Mouse (Mus musculus): ENCODE data around the gene Traf5. TPM values are rescaled to one million over a fixed set of nuclear protein-coding genes. Genes with fewer than 3 reads are reported as not detected.

The Traf5 gene
- polyA plus RNA-seq (2012; rRNA removed): 10.0 and 10.4 TPM in 2 replicates

GRCm38 (mm10) chr1:192091806-192092772 lies at the start of gene Traf5:
Gene Traf5, minus strand, starts transcription at chr1:192092559.
- DNase-seq (ENCODE audit: extremely low spot score in 1 of 2, low spot score in 1 of 2): peak; percentile 85 to 95

GRCm38 (mm10) chr1:192140313-192140712 lies 48.0 kb upstream of the Traf5 start:
- DNase-seq (ENCODE audit: extremely low spot score in 1 of 2, low spot score in 1 of 2): no peak

GRCm38 (mm10) chr1:192137926-192138910 lies 45.9 kb upstream of the Traf5 start, which contains the start of gene Rcor3:
Gene Rcor3, minus strand, starts transcription at chr1:192138062.
- peak; percentile 33 to 68 for DNase-seq (ENCODE audit: extremely low spot score in 1 of 2, low spot score in 1 of 2)

GRCm38 (mm10) chr1:192137291-192137925 lies 45.0 kb upstream of the Traf5 start:
- peak in 1 of 2 experiments; percentile 22 for DNase-seq (ENCODE audit: extremely low spot score in 1 of 2, low spot score in 1 of 2)

GRCm38 (mm10) chr1:192136561-192137290 lies 44.4 kb upstream of the Traf5 start:
- DNase-seq (ENCODE audit: extremely low spot score in 1 of 2, low spot score in 1 of 2): peak; percentile 70 to 90

- no peak for DNase-seq (ENCODE audit: extremely low spot score in 1 of 2, low spot score in 1 of 2)
These were observed 37.8 kb upstream of the Traf5 start for GRCm38 (mm10) chr1:192130202-192130601.

GRCm38 (mm10) chr1:192128343-192128742 lies 36.0 kb upstream of the Traf5 start:
- DNase-seq (ENCODE audit: extremely low spot score in 1 of 2, low spot score in 1 of 2): no peak

GRCm38 (mm10) chr1:192125761-192126160 lies 33.4 kb upstream of the Traf5 start:
- DNase-seq (ENCODE audit: extremely low spot score in 1 of 2, low spot score in 1 of 2): no peak

- DNase-seq (ENCODE audit: extremely low spot score in 1 of 2, low spot score in 1 of 2): no peak
These were observed 23.9 kb upstream of the Traf5 start for GRCm38 (mm10) chr1:192116262-192116661.

GRCm38 (mm10) chr1:192115378-192115777 lies 23.0 kb upstream of the Traf5 start:
- DNase-seq (ENCODE audit: extremely low spot score in 1 of 2, low spot score in 1 of 2): no peak

GRCm38 (mm10) chr1:192109169-192109568 lies 16.8 kb upstream of the Traf5 start:
- DNase-seq (ENCODE audit: extremely low spot score in 1 of 2, low spot score in 1 of 2): no peak

- peak in 1 of 2 experiments; percentile 48 for DNase-seq (ENCODE audit: extremely low spot score in 1 of 2, low spot score in 1 of 2)
These were observed 15.0 kb upstream of the Traf5 start for GRCm38 (mm10) chr1:192107352-192107751.

- no peak for DNase-seq (ENCODE audit: extremely low spot score in 1 of 2, low spot score in 1 of 2)
These were observed 13.6 kb upstream of the Traf5 start for GRCm38 (mm10) chr1:192105902-192106389.

- DNase-seq (ENCODE audit: extremely low spot score in 1 of 2, low spot score in 1 of 2): no peak
These were observed 11.7 kb upstream of the Traf5 start for GRCm38 (mm10) chr1:192104021-192104420.

GRCm38 (mm10) chr1:192103176-192103575 lies 10.8 kb upstream of the Traf5 start:
- no peak for DNase-seq (ENCODE audit: extremely low spot score in 1 of 2, low spot score in 1 of 2)

GRCm38 (mm10) chr1:192101359-192101758 lies 9.0 kb upstream of the Traf5 start:
- DNase-seq (ENCODE audit: extremely low spot score in 1 of 2, low spot score in 1 of 2): peak; percentile 71 to 84

- DNase-seq (ENCODE audit: extremely low spot score in 1 of 2, low spot score in 1 of 2): no peak
These were observed 8.4 kb upstream of the Traf5 start for GRCm38 (mm10) chr1:192100742-192101141.

GRCm38 (mm10) chr1:192095626-192096025 lies 3.3 kb upstream of the Traf5 start:
- no peak for DNase-seq (ENCODE audit: extremely low spot score in 1 of 2, low spot score in 1 of 2)

GRCm38 (mm10) chr1:192094451-192095170 lies 2.3 kb upstream of the Traf5 start:
- peak in 1 of 2 experiments; percentile 84 for DNase-seq (ENCODE audit: extremely low spot score in 1 of 2, low spot score in 1 of 2)
